Mouse (Mus musculus) heart, embryonic 16.5 days (tissue): Measurements from ENCODE around the gene Gm28845. TPM values are rescaled to one million over a fixed set of nuclear protein-coding genes. Genes with fewer than 3 reads are reported as not detected.

Experiments used
- ATAC-seq: fragments of 200-750 bp; cut with Nextera tagmentation; replicated peaks from 2 replicates; pipeline ENCODE4 v1.8.0; 2017; ENCODE audit warnings: moderate number of reproducible peaks; ENCODE audit not compliant: insufficient read depth, low FRiP score; ENCODE audit errors: extremely low read depth
- H3K27ac ChIP-seq: fragments of 300-500 bp; sonication (generic); 2 replicates; pipeline ENCODE4 v1.5.1; 2014; ENCODE audit warnings: mild to moderate bottlenecking, low read length, control low read depth, moderate library complexity
- H3K27me3 ChIP-seq: fragments of 300-500 bp; sonication (generic); 2 replicates; pipeline ENCODE4 v1.6.1; 2014; ENCODE audit warnings: low read length, mixed read lengths; ENCODE audit not compliant: control insufficient read depth, insufficient read depth
- H3K36me3 ChIP-seq: fragments of 300-500 bp; sonication (generic); 2 replicates; pipeline ENCODE4 v1.6.1; 2014; ENCODE audit not compliant: control insufficient read depth, insufficient read depth
- H3K4me1 ChIP-seq: fragments of 300-500 bp; sonication (generic); 2 replicates; pipeline ENCODE4 v1.6.1; 2014; ENCODE audit warnings: low read length, mixed read lengths; ENCODE audit not compliant: control insufficient read depth, insufficient read depth
- H3K4me2 ChIP-seq: fragments of 300-500 bp; sonication (generic); 2 replicates; pipeline ENCODE4 v1.6.1; 2014; ENCODE audit warnings: low read depth, mild to moderate bottlenecking, control low read depth, low read length
- H3K4me3 ChIP-seq: fragments of 300-500 bp; sonication (generic); 2 replicates; pipeline ENCODE4 v1.5.1; 2014; ENCODE audit warnings: mild to moderate bottlenecking, control low read depth, low read length
- H3K9ac ChIP-seq: fragments of 300-500 bp; sonication (generic); 2 replicates; pipeline ENCODE4 v1.6.1; 2014; ENCODE audit warnings: low read length, control low read depth
- H3K9me3 ChIP-seq: fragments of 300-500 bp; sonication (generic); replicated peaks from 2 replicates; pipeline ENCODE4 v1.6.1; 2016; ENCODE audit warnings: low read length; ENCODE audit not compliant: control insufficient read depth
- WGBS: fragments of 180-500 bp; shearing (Covaris S2); extraction: QIAGEN DNeasy Blood & Tissue Kit; methylation state at CpG from one replicate; pipeline ENCODE4 v1.1.7; 2014; 5-methylcytosine and 5-hydroxymethylcytosine counted together
- polyA plus RNA-seq: library from polyadenylated mRNA; unstranded; fragments of >200 nt; fragmentation: Nextera tagmentation; extraction: Ambion mirVana; gene quantifications from 2 replicates; pipeline ENCODE4 v1.2.1, GENCODE M21; 2015

Gene Gm28845
- polyA plus RNA-seq, 1 experiment from 2014 or later: not detected

DNA sequence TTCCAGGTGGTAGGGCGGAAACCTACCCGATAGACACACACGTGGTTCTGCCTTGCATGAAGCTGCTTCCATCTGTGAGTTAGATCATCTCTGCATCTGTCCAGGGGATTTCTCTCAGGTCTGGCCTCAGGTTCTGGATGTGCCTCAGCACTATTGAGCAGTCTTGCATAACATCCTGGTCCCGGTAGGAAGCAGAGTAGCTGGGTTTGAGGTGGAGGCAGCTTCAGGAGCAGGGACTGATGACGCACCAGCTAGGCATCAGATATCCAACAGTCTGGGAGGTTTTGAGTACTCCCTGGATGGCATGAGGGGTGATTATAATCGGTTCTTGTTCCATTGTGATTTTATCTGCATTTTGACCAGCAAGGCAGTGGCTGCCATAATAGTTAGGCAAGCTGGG lies 18.2 kb upstream of the Gm28845 start:
- Histone ChIP-seq H3K27me3 (no peaks in the 10 kb centered on the region), H3K27ac (no peak overlapping the region), H3K9me3 (peaks cover 5% of the 10 kb centered on the region), H3K4me2 (no peak overlapping the region), H3K4me3 (no peak overlapping the region), H3K36me3 (no peaks in the 10 kb centered on the region), H3K4me1 (no peaks in the 10 kb centered on the region), H3K9ac (no peak overlapping the region)
- 76% methylated on average over 6 of the region's 6 CpGs for WGBS
- no peak for ATAC-seq

DNA sequence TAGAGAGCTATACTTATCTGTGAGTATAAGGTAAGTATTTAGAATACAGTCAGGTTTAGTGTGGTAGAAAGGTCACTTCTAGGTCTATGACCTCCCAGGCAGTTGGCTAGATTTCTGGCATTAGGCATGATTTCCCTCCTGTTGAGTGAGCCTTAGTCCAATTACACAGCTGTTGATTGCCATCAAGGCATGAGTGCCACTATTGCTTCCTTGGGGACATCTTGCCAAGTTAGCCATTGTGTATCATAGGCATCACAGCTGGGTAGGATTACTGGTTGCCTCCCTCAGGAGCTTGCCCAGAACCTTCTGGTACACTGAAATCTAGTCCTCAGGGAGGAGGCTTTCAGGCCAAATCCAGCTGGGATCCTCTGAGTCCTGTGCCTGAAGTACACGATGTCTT lies 13.5 kb upstream of the Gm28845 start:
- no peaks in the 10 kb centered on the region for H3K4me1 ChIP-seq
- 78% methylated on average over 1 of the region's 1 CpGs for WGBS
- H3K9ac ChIP-seq: no peak overlapping the region
- no peak for ATAC-seq
- no peaks in the 10 kb centered on the region for H3K27me3 ChIP-seq
- H3K9me3 ChIP-seq: no peaks in the 10 kb centered on the region
- no peak overlapping the region for H3K27ac ChIP-seq
- no peak overlapping the region for H3K4me3 ChIP-seq
- no peaks in the 10 kb centered on the region for H3K36me3 ChIP-seq
- no peak overlapping the region for H3K4me2 ChIP-seq

DNA sequence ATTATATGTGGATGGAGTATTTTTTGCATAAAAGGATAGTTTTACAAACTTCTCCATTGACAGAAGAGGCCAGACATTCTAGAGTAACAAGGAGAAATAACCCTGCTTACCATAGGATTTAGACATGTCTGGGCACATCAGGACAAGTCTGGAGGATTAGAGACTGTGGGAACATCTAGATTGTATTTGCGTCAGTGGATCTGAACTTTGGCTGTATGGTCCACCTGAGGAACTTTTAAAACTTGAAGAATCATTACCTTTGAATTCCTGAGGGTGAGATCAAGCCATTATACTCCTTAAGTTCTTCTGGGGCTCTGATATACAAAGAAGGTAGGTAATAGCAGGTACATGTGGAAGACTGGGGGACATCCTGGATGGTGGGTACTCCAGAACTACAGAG lies 12.3 kb upstream of the Gm28845 start:
- H3K27me3 ChIP-seq: no peaks in the 10 kb centered on the region
- H3K9ac ChIP-seq: no peak overlapping the region
- no peak overlapping the region for H3K27ac ChIP-seq
- no peaks in the 10 kb centered on the region for H3K36me3 ChIP-seq
- 87% methylated on average over 1 of the region's 1 CpGs for WGBS
- no peak overlapping the region for H3K4me3 ChIP-seq
- no peaks in the 10 kb centered on the region for H3K4me1 ChIP-seq
- H3K4me2 ChIP-seq: no peak overlapping the region
- ATAC-seq: no peak
- H3K9me3 ChIP-seq: no peaks in the 10 kb centered on the region

DNA sequence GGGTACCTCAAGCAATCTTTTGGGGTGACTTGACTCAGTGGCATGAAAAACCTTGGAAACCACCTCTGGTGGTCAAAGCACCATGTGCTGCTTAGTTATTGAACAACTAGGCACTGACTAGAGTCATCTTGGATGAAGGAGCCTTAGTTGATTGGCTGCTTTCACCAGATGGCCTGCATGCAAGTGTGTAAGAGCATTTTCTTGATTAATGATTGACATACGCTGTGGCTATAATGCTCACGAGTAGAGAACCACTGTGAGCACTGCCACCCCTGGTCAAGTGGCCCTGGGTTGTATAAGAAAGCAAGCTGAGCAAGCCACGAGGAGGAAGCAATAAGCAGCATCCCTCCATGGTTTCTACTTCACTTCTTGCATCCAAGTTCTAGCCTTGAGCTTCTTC lies 10.9 kb upstream of the Gm28845 start:
- Histone ChIP-seq H3K27me3 (no peaks in the 10 kb centered on the region), H3K4me1 (no peaks in the 10 kb centered on the region), H3K9me3 (no peaks in the 10 kb centered on the region), H3K4me2 (no peak overlapping the region), H3K9ac (no peak overlapping the region), H3K36me3 (no peaks in the 10 kb centered on the region), H3K27ac (no peak overlapping the region), H3K4me3 (no peak overlapping the region)
- 77% methylated on average over 3 of the region's 3 CpGs for WGBS
- no peak for ATAC-seq

DNA sequence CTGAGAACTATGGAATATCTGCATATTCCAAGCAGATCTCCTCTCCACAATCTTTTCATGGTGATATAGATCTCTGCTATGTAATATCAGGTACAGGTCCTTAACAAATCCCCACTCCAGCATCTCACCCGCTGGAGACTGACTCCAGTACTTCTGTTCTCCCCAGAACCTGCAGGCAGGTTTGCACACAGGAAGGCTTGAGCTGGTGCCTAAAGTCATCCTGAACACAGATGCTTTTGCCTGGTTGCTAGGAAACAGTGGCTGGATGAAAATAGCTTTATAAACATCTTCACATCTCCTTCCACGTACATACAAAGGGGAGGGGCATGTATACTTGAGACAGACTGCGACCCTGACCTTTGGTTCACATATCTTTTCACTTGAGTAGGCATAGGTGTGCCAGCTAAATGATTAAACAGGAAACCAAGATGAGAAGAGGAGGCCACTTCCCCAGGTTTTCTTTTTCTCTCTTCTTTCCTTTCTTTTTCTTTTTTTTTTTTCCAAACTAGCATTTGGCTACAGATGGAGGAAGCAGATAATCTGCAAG lies 10.3 kb upstream of the Gm28845 start:
- WGBS: 65% methylated on average over 3 of the region's 3 CpGs
- no peak overlapping the region for H3K9ac ChIP-seq

DNA sequence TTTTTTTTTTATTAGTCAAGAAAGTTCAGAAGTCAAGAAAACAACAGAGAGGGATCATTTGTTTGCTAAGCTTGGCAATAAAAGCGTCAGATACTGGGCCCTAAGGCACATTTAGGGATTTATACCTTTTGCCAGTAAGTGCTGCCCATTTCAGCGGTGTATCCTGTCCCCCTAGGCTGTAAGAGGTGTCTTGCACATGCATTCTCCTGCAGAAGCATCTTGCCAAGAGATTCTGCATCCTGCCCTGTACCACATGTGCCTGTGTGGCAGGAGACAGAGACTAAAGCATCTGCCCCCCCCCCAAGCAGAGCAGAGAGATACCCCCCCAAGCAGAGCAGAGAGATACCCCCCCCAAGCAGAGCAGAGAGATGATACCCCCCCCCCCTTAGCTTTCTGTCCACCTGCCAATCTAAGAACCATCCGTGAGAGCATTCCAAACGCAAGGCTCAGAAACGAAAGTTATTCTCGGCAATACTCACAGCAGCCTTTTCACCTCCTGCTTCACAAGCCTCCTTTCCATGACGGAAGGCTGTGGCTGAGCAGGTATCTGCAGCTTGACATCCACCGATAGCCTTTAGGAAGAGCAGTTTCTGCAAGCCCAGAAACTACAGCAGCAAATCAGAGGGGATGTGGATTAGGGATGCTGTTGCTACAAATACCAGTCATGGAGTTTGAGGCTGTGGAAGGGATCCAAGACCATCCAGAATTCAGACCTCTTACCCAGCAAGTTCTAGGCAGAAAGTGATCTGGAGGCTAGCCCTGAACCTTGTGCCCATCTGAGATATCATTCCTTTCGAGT lies 3.4 kb upstream of the Gm28845 start, which contains the start of gene D630023F18Rik:
TSS of gene D630023F18Rik (minus strand) at position 641 of the 799 bp plus-strand sequence.
- no peak for ATAC-seq
- no peaks in the 10 kb centered on the region for H3K27me3 ChIP-seq
- H3K4me1 ChIP-seq: no peaks in the 10 kb centered on the region
- WGBS: 27% methylated on average over 9 of the region's 9 CpGs
- no peaks in the 10 kb centered on the region for H3K36me3 ChIP-seq
- H3K4me3 ChIP-seq: peak within 1 kb of the TSS; percentile 45
- peak within 1 kb of the TSS; percentile 37 for H3K9ac ChIP-seq
- H3K27ac ChIP-seq: no peak within 1 kb of the TSS
- H3K9me3 ChIP-seq: no peaks in the 10 kb centered on the region
- H3K4me2 ChIP-seq: peak within 1 kb of the TSS; percentile 64

More for the DNA sequence above, 10.3 kb upstream of the Gm28845 start:
- Histone ChIP-seq H3K4me2 (no peak overlapping the region), H3K27ac (no peak overlapping the region), H3K9me3 (no peaks in the 10 kb centered on the region), H3K4me3 (no peak overlapping the region), H3K4me1 (no peaks in the 10 kb centered on the region), H3K36me3 (no peaks in the 10 kb centered on the region), H3K27me3 (no peaks in the 10 kb centered on the region)
- ATAC-seq: no peak

DNA sequence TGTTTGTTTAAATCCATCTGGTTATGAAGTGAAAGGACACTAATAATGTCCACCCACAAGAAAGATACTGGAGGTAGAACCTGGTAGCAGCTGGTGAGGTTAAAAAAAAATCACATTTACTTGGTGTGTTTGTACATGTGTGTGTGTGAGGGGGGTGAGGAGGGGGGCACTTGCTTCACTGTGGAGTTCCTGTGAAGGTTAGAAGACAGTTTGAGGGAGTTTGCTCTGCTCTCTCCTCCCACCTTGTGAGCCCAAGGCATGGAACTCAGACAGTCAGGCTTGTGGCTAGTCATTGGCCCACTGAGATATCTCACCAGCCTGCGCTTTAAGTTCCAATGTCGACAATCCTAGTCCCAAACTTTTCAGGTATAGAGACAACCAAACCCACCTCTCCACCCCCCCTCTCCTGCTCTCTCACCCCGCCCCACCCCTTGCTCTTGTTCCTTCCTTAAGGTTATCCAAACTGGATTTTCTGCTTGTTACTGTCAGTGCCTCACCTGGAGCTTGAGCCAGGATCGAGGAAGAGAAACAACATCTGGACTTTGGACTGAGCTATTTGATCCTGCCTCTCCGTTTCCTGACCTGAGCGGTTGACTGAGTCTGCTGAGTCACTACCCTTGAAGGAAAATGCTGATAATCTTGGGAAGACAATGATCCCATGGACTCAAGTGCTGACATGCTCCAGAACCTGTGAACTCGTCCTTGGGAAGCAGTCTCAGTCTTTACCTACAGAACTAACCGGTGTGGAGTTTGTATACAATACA lies 1.0 kb downstream of the Gm28845 start:
- WGBS: 66% methylated on average over 8 of the region's 8 CpGs
- H3K27me3 ChIP-seq: no peaks in the 10 kb centered on the region

DNA sequence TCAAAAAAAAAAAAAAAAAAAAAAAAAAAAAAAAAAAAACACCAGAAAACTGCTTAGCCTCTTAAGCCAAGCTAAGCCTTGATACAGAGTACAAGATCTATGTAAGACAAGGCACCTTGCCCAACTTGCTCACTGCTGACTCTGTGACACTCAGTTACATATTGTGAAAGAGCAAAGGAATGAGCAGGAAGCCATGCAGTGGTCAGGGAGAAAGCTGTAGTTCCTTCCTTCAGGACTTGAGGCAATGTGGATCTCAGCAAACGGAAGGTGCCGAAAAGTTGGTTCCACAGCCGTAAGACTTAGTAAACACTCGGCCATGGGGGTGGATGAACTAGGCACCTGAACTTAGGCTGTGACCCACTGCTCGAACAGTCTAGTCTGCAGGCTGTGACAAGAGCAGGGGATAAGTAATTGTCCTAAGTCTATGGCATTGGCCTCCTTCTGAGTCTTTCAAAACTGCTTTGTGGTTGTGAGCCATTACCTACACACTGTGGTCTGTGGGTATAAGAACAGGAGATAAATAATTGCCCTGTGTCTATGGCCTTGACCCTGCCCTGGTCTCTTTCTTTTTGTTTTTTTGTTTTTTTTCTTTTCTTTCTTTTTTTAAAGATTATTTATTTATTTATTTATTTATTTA lies 5.7 kb downstream of the Gm28845 start:
- no peak overlapping the region for H3K27ac ChIP-seq
- H3K9ac ChIP-seq: no peak overlapping the region
- H3K36me3 ChIP-seq: no peaks in the 10 kb centered on the region
- no peak for ATAC-seq
- H3K27me3 ChIP-seq: no peaks in the 10 kb centered on the region
- H3K4me3 ChIP-seq: no peak overlapping the region
- peaks cover 3% of the 10 kb centered on the region; the same call in 1 of the 2 replicates for H3K4me1 ChIP-seq
- H3K9me3 ChIP-seq: no peaks in the 10 kb centered on the region
- H3K4me2 ChIP-seq: no peak overlapping the region
- WGBS: 86% methylated on average over 5 of the region's 5 CpGs

More for the DNA sequence above, 1.0 kb downstream of the Gm28845 start:
- Histone ChIP-seq H3K36me3 (no peaks in the 10 kb centered on the region), H3K4me3 (no peak overlapping the region), H3K9me3 (no peaks in the 10 kb centered on the region), H3K4me2 (no peak overlapping the region), H3K27ac (no peak overlapping the region), H3K4me1 (no peaks in the 10 kb centered on the region), H3K9ac (no peak overlapping the region)
- peak; percentile 14; the same call in 1 of the 2 replicates for ATAC-seq
